Comparison of ENCODE assay signal across 14 mouse cellular contexts in genomic region chr5:116407321-116407720, GRCm38 (mm10). TPM values are rescaled to one million over a fixed set of nuclear protein-coding genes. Genes with fewer than 3 reads are reported as not detected.
DNase-seq lines count a peak whose midpoint lies in the region; ATAC-seq lines count a peak whose summit lies in the region.
"Had no signal": no experiment of that assay in that cellular context is flagged by ENCODE, and none has a peak within 500 bp of the region (broad histone marks: within the 10 kb centered on the region; RNA-seq: fewer than 3 reads in every experiment).

No protein-coding gene starts in this region.

- H3K27ac ChIP-seq in hindbrain, embryonic 15.5 days (replicated peaks): peak overlapping the region; percentile 34; the same call in 1 of the 2 replicates
- H3K27ac ChIP-seq in hindbrain, embryonic 11.5 days (ENCODE audit: low read depth, low read length): no peak overlapping the region
- peak overlapping the region; percentile 62 for H3K27ac ChIP-seq in intestine, embryonic 15.5 days
- H3K27ac ChIP-seq: limb, embryonic 13.5 days; midbrain, embryonic 13.5 days had no signal

- H3K4me3 ChIP-seq in hindbrain, embryonic 15.5 days: no peak overlapping the region
- H3K4me3 ChIP-seq in hindbrain, embryonic 11.5 days (ENCODE audit: low read depth, low read length): no peak overlapping the region
- no peak overlapping the region for H3K4me3 ChIP-seq in intestine, embryonic 15.5 days (replicated peaks)
- H3K4me3 ChIP-seq: erythroblast, embryonic 14.5 days; layer of hippocampus, adult 2 months; limb, embryonic 13.5 days; midbrain, embryonic 13.5 days had no signal

- no peaks in the 10 kb centered on the region for H3K9me3 ChIP-seq in hindbrain, embryonic 15.5 days
- H3K9me3 ChIP-seq in hindbrain, embryonic 11.5 days (ENCODE audit: control insufficient read depth, low read length): no peaks in the 10 kb centered on the region
- no peaks in the 10 kb centered on the region for H3K9me3 ChIP-seq in intestine, embryonic 15.5 days
- H3K9me3 ChIP-seq: limb, embryonic 13.5 days; midbrain, embryonic 13.5 days had no signal

- H3K36me3 ChIP-seq in hindbrain, embryonic 15.5 days: no peaks in the 10 kb centered on the region
- H3K36me3 ChIP-seq in hindbrain, embryonic 11.5 days (ENCODE audit: control insufficient read depth, insufficient read depth, low read length): no peaks in the 10 kb centered on the region
- no peaks in the 10 kb centered on the region for H3K36me3 ChIP-seq in intestine, embryonic 15.5 days
- H3K36me3 ChIP-seq: limb, embryonic 13.5 days; midbrain, embryonic 13.5 days had no signal

- no peak overlapping the region for H3K9ac ChIP-seq in hindbrain, embryonic 15.5 days
- no peak overlapping the region for H3K9ac ChIP-seq in hindbrain, embryonic 11.5 days (ENCODE audit: low read depth, low read length)
- no peak overlapping the region for H3K9ac ChIP-seq in intestine, embryonic 15.5 days
- H3K9ac ChIP-seq: limb, embryonic 13.5 days; midbrain, embryonic 13.5 days had no signal

- H3K4me2 ChIP-seq in hindbrain, embryonic 15.5 days: no peak overlapping the region
- H3K4me2 ChIP-seq in hindbrain, embryonic 11.5 days (replicated peaks; ENCODE audit: low read depth, low read length): no peak overlapping the region
- H3K4me2 ChIP-seq in intestine, embryonic 15.5 days (replicated peaks): 0 out of 2 replicates have a peak overlapping the region, but pooled peaks have one; percentile 11
- H3K4me2 ChIP-seq: limb, embryonic 13.5 days; midbrain, embryonic 13.5 days had no signal

- no peak for DNase-seq in hindbrain, embryonic 11.5 days (ENCODE audit: low spot score)
- DNase-seq in urinary bladder, postnatal 14 days (ENCODE audit: low spot score): peak; percentile 46
- DNase-seq in urinary bladder, postnatal 4 days (ENCODE audit: low spot score in 2 of 2): no peak
- no peak for DNase-seq in frontal cortex, postnatal 25 days (ENCODE audit: low spot score in 2 of 2)
- no peak for DNase-seq in cerebellum, adult 9-11 months
- DNase-seq: adrenal gland, adult 8-10 months; cerebellum, postnatal 10 days; right cerebral cortex, postnatal 4 days had no signal

- 22% methylated on average over 4 of the region's 4 CpGs for WGBS in hindbrain, embryonic 15.5 days
- WGBS in hindbrain, embryonic 11.5 days: 16% methylated on average over 4 of the region's 4 CpGs
- WGBS in intestine, embryonic 15.5 days: 26% methylated on average over 3 of the region's 4 CpGs

- H3K27me3 ChIP-seq in hindbrain, embryonic 15.5 days: no peaks in the 10 kb centered on the region
- no peaks in the 10 kb centered on the region for H3K27me3 ChIP-seq in hindbrain, embryonic 11.5 days (ENCODE audit: control insufficient read depth, insufficient read depth, low read length)
- H3K27me3 ChIP-seq in intestine, embryonic 15.5 days (replicated peaks): no peaks in the 10 kb centered on the region
- H3K27me3 ChIP-seq: limb, embryonic 13.5 days had no signal

- peaks cover 26% of the 10 kb centered on the region for H3K4me1 ChIP-seq in hindbrain, embryonic 15.5 days (replicated peaks)
- no peaks in the 10 kb centered on the region; the same call in 1 of the 2 replicates for H3K4me1 ChIP-seq in hindbrain, embryonic 11.5 days (replicated peaks; ENCODE audit: control insufficient read depth, insufficient read depth, low read length)
- peaks cover 14% of the 10 kb centered on the region; the same call in 1 of the 2 replicates for H3K4me1 ChIP-seq in intestine, embryonic 15.5 days (replicated peaks)

- ATAC-seq in hindbrain, embryonic 15.5 days (ENCODE audit: low FRiP score, low read depth): no peak
- ATAC-seq in hindbrain, embryonic 11.5 days (ENCODE audit: low FRiP score): no peak
- peak; percentile 63 for ATAC-seq in intestine, embryonic 15.5 days
- ATAC-seq: midbrain, embryonic 13.5 days had no signal

RNA-seq across cellular contexts. Expression of gene Hspb8, which starts 15.3 kb away (rescaled TPM):
- polyA plus RNA-seq in hindbrain, embryonic 15.5 days (2015; fragmentation: Nextera tagmentation; extraction: Ambion mirVana): 6.7 and 8.7 TPM in 2 replicates
- 6.5 and 7.5 TPM in 2 replicates for polyA plus RNA-seq in hindbrain, embryonic 11.5 days (2014; fragmentation: Nextera tagmentation; extraction: Ambion mirVana)
- polyA plus RNA-seq in intestine, embryonic 15.5 days (2015; fragmentation: Nextera tagmentation; extraction: Ambion mirVana): 11.4 and 12.1 TPM in 2 replicates
- polyA plus RNA-seq: erythroblast, embryonic 14.5 days had no signal
